Mouse (Mus musculus) left cerebral cortex, postnatal 14 days (tissue): ENCODE results near the gene Vti1a. TPM values are rescaled to one million over a fixed set of nuclear protein-coding genes. Genes with fewer than 3 reads are reported as not detected.

ENCODE experiments used
- DNase-seq, 2 experiments: peaks; one replicate each; pipeline ENCODE4 v3.0.0; 2021 to 2022; ENCODE audit warnings: low spot score in 2 of 2, mixed read lengths in 1 of 2
- intact Hi-C: fragments of 180-260 bp; cut with DNase I; formaldehyde crosslinking; loops from one replicate; pipeline ENCODE4 v1.15.1; 2025
- total RNA-seq, 2 experiments: library from RNA; stranded (reverse); gene quantifications; 2 replicates each; pipeline ENCODE4 v1.2.3; 2021

Gene Vti1a
- total RNA-seq, 2 experiments from 2014 or later = 57.2 to 58.9 TPM

DNA sequence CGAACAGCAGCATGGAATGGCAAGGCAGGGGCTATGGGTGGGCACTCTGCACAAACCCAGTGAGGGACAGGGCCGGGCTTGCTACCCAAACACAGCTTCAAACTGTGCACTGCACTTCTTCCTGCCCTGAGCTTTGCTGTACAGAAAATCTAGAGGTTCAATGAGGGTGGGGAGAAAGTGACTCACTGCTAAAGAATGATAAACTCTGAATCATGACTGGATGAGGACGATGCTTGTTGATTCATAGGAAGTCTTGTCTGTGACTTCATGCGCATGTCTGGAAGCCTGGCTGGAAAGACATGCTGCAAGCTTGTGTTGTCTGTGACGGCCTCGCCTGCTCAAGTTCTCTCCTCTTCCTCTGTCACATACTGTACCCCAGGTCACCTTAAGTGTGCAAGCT, 226.4 kb downstream of the Vti1a start:
- intact Hi-C loops = loop anchor here (10.0 kb wide), 1 partner anchor 592 kb away; no protein-coding TSS in a partner anchor
- DNase-seq = no peak

GRCm38 (mm10) chr19:55543188-55543587, 227.1 kb downstream of the Vti1a start:
- no peak for DNase-seq
- intact Hi-C loops = loop anchor here (10.0 kb wide), 1 partner anchor 592 kb away; no protein-coding TSS in a partner anchor

DNA sequence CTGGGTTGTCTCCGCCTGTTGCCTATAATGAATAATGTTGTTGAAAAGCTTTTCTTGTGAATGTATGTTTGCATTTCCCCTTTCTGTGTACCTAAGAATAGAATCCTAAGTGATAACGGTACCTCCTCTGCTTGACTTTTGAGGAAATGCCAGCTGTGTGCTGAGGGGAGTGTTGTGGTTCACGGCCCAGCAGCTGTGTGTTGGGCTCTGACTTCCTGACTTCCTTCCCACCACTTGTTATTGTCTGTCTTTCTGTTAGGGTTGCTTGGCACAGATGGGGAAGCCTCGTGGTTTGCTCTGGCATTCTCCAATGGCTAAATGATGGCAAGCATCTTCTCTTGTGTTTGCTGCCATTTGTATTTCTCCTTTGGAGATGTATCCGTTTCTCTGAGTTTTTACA, 228.4 kb downstream of the Vti1a start:
- intact Hi-C loops = loop anchor here (10.0 kb wide), 1 partner anchor 590 kb away; no protein-coding TSS in a partner anchor
- no peak for DNase-seq

- DNase-seq = peak; percentile 70 to 84
- intact Hi-C loops = loop anchor here (10.0 kb wide), 1 partner anchor 589 kb away; no protein-coding TSS in a partner anchor
These were observed 229.4 kb downstream of the Vti1a start for GRCm38 (mm10) chr19:55545529-55545928.

DNA sequence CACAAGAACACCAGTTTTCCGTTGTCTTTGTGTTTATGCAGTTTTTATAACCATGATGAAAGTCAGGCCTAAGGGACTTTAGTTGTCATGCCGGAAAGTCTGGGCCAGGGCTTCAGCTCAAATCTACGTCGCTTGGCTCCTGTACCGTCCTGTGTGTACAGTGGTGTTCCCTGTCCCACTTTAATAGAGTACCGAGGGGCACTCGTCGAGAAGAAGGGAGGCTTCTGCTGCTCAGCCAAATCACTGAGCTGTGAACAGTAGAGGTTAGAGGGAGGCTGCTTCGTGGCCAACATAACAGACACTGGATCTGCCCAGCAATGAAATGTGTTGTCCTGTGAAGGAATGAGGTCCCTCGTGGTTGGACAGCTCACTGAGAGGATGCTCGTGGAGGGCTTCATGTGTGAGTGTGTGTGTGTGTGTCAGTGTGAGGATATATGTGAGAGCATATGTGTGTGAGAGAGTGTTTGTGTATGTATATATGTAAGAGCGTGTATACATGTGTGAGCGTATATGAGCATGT, 230.0 kb downstream of the Vti1a start:
- no peak for DNase-seq
- intact Hi-C loops = loop anchor here (10.0 kb wide), 1 partner anchor 589 kb away; no protein-coding TSS in a partner anchor

GRCm38 (mm10) chr19:55548206-55548605, 232.1 kb downstream of the Vti1a start:
- intact Hi-C loops = loop anchor here (10.0 kb wide), 1 partner anchor 587 kb away; no protein-coding TSS in a partner anchor
- DNase-seq = no peak

DNA sequence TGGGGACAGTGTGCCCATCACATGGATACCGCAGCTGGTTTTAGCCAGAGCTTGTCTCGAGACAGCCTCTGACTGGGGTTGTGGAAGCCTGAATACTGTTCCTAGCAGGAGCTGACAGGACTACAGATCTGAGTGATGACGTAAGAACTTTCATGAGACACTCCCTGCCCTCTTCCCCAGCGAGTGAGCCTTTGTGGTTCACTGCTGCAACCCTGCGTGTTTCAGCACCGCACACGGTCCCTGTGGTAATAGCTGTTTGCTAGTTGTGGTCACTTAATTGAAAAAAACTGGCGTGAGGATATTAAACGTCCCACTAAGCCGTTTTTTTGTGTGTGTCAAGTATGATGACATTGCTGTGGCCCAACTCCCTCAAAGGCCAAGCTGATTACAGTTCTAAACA, 232.6 kb downstream of the Vti1a start:
- DNase-seq = no peak
- intact Hi-C loops = loop anchor here (10.0 kb wide), 1 partner anchor 586 kb away; no protein-coding TSS in a partner anchor

DNA sequence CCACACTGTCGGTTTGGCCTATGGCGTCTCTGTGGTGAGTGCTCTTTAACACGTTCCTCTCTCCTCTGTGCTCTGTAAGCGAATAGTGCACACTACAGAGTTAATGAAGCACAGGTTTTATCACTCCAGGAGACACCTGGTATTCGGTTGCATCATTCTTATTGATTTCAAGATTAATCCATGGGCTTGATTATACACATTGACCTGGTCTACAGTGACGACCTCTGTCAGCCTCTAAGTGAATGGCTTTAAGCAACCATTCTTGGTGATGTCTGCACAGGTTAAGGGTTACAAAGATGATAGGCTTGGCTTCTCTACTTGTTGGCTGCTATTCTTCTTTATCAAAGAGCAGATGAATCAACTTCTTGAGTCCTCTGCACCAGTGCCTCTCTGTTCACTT, 234.1 kb downstream of the Vti1a start:
- DNase-seq = no peak
- intact Hi-C loops = no loop called here

DNA sequence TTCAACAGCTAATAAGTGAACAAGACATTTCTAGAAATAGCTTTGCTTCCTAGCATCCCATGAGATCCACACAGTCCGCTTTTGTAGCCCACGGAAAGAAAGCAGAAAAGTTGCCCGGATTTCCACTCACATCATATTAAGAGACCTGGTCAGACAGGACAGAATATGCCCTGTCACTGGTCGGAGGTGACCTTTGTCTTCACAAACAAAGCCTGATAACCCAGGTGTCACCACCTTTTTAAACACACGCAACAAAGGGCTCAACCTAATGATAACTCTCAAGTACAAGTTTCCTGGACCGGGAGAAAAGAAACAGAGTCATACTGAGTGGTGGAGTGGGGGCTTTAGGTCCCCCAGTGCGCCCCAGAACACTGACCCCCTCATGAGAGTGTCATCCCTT, 236.2 kb downstream of the Vti1a start:
- DNase-seq = no peak
- intact Hi-C loops = no loop called here

GRCm38 (mm10) chr19:55552861-55553260, 236.8 kb downstream of the Vti1a start:
- DNase-seq = no peak
- intact Hi-C loops = no loop called here

DNA sequence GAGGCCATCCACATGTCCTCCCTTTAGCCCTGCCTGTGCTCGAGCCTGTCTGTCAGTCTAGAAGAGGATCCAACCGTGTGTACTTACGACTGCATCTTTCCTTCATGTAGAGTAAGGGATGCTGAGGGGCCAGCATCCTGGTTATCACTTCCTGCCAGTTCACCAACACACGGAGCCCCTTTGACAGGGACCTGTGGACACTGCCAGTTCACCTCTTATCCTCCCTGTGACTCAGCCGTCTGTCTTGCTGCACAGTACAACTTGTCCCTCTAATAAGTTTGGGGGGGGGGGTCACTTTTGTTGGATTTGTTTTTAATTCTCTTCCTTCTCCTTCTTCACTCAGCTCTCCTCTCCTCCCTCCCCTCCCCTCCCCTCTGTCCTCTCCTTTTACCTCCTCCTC, 238.2 kb downstream of the Vti1a start:
- DNase-seq = no peak
- intact Hi-C loops = no loop called here

DNA sequence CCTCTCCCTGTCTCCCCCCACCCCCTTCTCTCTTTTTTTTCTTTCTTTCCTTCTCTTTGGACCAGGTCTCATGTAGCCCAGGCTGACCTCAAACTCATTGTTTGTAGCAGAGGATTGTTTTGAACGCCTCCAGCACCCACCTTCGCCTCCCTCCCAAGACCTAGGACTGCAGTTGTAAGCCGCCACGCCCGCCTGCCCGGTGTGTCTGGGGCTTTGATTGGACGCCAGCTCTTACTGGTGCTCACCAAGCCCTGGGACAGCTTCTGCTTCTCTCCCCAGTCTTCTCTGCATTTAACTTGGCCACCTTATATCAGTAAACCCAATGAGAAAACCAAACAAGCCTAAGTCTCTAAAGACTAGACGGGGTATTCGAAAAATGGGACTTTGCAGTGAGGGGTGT, 238.6 kb downstream of the Vti1a start:
- intact Hi-C loops = no loop called here
- no peak for DNase-seq

GRCm38 (mm10) chr19:55556168-55556999, 240.3 kb downstream of the Vti1a start:
- DNase-seq = peak; percentile 56 to 69
- intact Hi-C loops = no loop called here

DNA sequence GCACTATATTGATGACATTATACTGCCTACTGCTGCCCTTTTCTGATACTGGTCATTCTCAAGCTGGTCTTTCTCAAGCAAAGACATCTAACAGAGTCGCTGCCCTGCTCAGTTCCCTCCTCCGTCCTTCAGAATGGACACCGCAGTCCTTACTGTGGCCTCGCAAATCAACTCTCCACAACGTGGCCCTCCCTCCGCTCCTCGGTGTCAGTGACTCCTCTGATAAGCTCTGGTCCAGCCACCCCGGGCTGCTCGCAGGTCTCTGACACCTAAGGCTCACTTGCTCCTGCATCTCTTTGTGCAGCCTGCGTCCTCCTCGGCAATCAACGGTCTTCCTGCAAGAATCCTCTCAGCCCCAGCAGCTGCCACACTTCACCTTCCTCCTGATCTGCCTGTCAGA, 243.2 kb downstream of the Vti1a start:
- DNase-seq = no peak
- intact Hi-C loops = no loop called here

DNA sequence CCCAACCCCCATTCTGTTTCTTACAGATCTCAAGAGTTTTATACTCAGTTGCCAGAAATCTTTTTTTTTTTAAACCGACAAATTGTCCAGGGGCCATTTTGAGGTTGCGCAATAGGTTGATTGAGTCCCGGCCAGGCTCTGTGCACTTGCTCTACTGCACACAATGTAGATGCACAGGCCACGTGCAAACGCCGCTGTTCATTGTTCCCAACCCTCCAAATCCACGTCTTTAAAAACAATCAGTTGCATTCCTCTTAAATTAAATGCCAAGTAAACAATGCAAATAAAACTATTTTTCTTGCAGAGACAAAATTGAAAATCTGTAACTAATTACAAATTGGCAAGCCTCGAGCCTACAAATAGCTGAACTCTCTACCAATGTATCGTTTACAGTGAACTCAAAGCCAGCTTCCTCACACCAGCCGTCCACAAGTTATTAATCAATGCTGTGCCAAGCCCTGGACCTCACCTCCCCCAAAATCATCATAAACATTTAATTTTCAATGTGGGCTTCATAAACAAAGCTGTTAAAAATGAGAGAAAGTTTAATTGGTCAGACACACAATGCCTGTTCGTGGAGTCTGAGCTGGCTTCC, 244.1 kb downstream of the Vti1a start:
- intact Hi-C loops = no loop called here
- no peak for DNase-seq

DNA sequence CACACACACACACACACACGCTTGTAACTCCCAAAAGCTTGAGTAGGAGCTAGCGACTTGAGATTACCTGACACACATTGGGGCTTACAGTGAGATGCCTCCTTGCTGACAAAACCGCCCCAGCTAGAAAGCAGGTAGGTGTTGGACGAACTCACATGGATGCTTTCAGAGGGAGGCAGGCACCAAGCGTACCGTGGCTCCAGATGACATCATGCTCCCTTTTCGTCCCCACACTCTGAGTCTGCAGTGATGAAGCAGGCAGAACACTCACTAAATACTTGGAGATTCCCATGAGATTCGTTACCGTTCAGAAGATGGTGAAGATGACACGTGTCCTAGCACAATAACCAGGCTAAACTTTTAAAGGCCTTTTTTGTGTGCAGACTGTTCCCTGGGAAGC, 245.4 kb downstream of the Vti1a start:
- no peak for DNase-seq
- intact Hi-C loops = no loop called here

DNA sequence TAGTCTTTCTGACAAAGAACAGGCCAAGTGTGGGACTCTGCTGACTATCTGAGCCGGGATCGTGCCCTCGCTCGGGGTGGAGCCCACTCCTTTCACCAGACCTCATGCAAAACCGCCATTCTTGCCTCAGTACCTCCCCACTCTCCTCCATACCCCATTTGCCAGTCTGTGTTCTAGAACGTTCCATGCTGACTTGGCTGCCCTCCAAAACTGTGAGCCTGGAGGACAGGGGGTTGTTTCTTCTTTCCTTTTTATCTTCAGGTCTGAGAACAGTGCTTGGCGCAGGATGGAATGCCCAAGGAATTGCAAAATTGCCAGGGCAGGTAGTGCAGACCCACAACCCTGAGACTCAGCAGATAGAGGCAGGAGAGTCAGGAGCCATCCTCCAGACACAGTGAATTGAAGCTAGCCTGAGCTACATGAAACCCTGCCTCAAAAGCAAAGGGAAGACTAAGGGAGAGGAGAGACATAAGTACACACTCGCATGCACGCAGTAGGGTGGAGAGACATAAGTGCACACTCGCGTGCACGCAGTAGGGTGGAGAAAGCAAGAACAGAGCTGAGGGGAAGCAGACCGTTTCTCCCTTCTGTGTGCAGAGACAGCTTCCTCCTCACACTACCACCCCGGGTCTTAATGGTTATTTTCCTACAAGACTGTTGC, 246.5 kb downstream of the Vti1a start:
- intact Hi-C loops = no loop called here
- DNase-seq = no peak

DNA sequence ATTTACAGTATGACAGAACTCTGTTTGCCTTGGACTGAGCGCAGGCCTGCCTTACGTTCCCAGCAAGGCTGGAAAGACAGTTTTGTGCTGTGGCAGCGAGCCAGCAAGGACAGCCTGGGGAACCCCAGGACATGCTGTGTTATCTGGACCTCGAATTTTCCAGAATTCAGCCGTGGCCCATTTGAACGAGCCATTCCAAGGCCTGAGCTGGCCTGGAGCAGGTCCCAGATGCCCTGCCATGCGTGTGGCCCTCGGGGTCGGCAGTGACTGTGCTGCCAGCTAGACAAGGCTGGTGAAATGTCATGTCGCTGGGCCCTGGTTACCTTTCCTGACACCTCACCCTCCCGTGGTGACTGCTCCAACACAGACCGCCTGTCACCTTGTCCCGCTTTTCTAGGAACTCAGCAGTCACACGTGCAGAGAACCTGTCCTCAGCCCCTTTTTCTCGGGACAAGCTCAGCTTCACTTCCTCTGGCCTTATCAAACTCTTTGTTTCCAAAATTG, 247.1 kb downstream of the Vti1a start:
- DNase-seq = no peak
- intact Hi-C loops = no loop called here

DNA sequence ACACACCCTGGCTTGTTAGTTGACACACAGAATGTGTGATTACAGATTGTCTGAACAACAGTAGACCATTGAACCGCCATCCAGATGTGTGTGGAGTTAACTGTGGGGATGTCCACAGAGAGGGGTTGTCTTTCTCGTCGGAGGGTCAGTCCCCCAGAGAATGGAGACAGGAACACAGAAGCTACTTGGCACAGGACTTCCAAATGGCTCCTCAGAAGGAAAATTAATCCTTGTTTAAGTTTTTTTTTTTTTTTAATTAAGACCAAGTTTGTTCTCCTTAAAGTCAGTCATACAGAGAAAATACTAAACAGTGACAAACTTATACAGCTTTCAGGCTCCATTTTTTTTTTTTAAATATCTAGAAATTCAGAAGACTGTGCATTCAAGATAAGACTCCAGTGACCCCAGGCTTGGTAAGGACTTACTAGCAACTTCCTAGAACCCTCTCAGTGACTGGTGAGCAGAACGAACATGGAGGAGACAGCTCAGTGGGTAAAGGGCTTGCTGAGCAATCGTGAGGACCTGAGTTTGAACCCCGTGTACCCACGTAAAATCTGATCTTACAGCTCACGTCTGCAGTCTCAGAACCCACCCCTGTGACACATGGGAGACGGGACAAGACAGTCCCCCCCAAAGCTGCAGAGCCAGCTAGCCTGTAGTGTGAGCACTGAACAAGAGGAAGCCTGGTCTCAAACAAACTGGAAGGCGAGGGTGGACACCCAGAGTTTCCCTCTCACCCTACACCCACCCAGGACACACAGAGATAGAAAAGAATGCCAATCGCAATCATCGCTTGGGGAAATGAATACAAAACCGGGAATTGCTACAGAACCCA, 248.2 kb downstream of the Vti1a start:
- intact Hi-C loops = no loop called here
- DNase-seq = no peak
